Mouse (Mus musculus) urinary bladder, adult 18-20 months (tissue): ENCODE data around the gene Meox1.

Experiments used
- DNase-seq, 2 experiments: peaks; one replicate each; pipeline ENCODE4 v3.0.0; 2022; ENCODE audit warnings: low spot score in 2 of 2, mixed read lengths in 2 of 2

Meox1 gene

GRCm38 (mm10) chr11:101894204-101894603 is at the start of gene Meox1:
Gene Meox1, minus strand, starts transcription at chr11:101894374.
- DNase-seq, result no peak

- DNase-seq, result no peak
Measured at GRCm38 (mm10) chr11:101943055-101943454, 48.9 kb upstream of the Meox1 start.

DNA sequence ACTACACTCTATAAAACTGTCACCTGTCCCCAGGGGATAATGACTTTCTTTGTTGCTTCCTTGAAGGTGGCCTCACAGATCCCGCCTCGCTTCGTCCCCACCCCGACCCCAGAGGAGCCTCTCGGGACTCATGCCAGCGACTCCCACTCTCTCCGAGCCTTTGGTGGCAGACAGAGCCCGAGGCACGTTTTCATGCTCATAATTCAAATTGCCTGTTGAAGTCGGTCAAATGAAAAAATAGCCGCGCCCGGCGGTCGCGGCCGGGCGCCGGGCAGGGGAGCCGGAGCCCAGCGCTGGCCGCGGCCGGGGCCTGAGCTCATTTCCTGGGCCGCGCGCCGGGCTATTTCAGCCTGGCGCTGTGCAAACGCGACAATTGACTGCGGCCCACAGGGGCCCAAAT is 42.9 kb upstream of the Meox1 start:
- no peak for DNase-seq

DNA sequence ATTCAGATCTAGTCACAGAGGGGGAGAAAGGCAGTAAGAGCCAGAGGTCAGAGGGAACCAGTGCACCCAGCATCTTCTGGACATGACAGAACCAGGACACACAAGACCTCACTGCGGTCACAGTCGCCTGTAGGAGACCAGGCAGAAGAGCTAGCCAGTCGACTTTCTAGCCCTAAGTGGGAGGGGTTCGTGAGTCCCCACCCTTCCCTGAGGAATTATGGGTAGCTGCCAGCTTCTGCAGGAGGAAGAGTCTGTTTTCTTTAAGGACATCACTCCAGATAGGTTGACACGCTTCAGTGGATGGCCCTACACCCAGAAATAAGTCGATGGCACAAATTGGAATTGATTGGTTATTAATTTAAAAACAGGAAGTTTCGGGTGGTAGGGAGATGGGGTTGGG is 42.2 kb upstream of the Meox1 start:
- no peak for DNase-seq

GRCm38 (mm10) chr11:101935743-101936142 is 41.6 kb upstream of the Meox1 start:
- no peak for DNase-seq

- no peak for DNase-seq
Measured at GRCm38 (mm10) chr11:101931978-101932377, 37.8 kb upstream of the Meox1 start.

DNA sequence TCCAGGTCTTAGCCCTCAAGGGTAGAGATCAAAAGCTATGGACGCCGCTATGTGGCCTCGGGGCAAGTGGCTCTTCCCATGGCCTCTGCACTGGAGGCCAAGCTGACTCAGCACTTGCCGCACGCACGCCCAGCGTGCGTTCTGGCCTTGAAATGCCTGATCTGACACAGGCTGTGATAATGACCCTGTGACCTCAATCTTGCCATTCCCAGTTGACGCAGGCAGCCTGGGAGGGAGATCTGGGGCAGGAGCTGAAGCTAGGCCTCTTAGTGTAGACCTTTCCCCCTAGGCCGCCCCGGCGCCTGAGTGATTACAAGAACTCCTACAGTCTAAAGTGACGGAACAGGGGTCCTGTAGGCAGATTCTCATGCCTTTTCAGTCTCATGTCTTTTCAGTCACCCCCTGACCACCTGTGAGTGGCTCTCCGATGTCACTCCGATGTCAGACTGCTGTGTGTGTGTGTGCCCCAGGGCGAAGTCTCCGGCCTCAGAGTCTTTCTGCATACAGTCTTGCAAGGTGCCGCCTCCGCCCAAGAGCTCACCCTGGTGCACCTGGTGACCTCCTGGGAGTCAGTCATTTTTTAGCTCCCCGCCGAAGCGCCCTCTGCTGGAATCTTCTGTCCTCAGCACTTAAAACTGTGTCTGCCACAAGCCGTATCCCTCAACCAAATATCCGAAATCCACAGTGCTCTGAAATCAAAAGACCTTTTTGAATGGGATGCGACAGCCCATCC is 34.0 kb upstream of the Meox1 start:
- peak in 1 of 2 experiments; percentile 16 for DNase-seq

DNA sequence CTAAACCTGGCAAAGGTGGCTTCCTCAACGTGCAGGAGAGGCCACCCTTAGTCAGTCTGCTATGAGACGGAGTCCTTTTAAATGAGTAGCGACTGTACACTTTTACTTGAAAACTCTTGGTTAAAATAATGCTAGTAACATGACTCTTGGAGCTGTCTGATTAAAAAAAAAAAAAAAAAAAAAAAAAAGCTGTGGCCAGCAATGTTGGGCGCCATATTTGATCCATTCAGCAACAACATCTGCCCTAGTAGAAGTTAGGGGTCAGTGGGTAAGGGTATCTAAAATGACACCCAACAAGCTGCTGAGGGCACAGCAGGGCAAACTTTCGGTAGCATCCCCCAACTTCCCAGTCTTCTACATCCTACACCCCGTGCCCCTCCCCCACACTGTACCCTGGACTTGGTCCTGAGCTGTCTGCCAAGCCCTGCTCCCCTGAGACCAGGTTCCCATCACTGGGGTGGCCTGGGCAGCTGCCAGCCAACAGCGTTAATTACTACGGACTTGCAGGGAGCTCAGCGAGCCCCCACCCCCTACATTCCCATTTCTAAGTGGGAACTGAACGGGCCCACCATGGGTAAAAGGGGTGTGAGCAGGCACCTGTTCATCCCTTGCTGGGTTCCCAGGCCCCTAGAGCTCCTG is 32.9 kb upstream of the Meox1 start:
- DNase-seq, result no peak

GRCm38 (mm10) chr11:101925636-101926035 is 31.5 kb upstream of the Meox1 start:
- no peak for DNase-seq

GRCm38 (mm10) chr11:101924441-101924976 is 30.3 kb upstream of the Meox1 start:
- DNase-seq, result no peak

DNA sequence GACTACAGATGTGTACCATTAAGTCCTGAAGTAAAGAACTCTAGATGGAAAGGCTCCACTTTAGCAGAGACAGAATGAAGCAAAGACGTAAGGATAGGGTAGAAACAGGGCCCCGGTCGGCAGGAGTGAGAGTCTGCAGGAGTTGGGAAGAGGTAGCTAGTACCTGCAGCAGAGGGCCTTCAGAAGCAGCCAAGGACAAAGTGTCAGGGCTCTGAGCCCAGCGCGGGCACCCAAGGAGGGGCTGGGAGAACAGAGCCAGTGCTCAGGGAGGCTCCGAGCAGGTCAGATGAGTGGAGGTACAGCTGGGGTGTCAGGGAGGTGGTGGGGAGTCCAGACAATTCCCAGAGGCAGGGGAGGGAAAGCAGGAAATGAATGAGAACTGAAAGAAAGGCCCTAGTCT is 29.8 kb upstream of the Meox1 start:
- DNase-seq, result no peak

GRCm38 (mm10) chr11:101921361-101921952 is 27.3 kb upstream of the Meox1 start:
- DNase-seq, result no peak

- peak; percentile 62 to 73 for DNase-seq
Measured at GRCm38 (mm10) chr11:101919660-101920059, 25.5 kb upstream of the Meox1 start.

- no peak for DNase-seq
Measured at GRCm38 (mm10) chr11:101918609-101919008, 24.4 kb upstream of the Meox1 start.

DNA sequence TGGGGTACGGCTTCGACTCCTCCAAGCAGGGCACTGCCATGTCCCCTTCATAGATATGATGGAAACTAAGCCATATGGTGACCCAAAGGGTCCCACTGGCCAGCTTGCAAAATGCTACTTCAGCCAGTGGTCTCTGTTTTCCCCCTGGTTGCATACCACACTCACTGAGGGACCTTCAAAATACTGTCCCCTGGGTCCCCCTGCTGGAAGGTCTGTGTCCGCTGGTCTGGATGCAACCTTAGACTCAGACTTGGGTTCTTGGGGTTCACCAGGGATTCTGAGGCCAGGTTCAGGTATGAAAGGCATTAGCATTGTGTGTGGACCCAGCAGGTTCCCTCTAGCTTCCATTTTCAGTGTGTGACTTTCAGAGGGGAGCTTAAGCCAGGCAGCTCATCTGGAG is 22.6 kb upstream of the Meox1 start:
- no peak for DNase-seq

GRCm38 (mm10) chr11:101913591-101913990 is 19.4 kb upstream of the Meox1 start:
- DNase-seq, result no peak

DNA sequence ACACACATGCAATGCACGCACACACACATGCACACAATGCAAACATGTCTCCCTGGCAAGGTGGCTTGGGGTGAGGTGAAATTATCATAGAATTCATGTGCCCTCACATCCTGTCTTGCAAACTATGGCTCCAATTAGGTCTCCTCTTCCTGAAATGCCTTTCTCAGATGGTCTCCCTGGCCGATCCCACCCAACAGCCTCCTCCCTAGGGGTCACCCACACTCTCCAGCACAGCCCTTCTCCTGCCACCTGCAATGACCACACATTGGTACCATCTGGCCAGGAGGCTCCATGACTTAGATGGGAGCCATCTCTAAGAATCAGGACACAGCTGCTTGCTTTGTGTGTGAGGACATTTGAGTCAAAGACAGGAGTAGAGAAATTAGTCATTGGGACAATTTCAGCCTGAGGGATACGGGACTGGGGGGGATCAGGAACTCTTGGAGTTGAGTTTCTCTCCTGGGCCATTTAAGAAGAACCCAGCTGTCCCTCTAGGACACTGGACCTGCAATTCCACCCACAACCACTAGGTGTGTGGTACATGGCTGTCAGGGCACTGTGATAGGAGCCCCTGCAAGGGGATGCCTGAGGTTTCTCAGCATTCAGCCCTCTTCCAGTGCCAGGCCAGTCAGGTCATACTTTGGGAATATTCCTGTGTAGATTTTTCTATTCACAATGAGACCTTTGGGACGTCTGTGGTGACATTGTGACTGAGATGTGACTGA is 17.8 kb upstream of the Meox1 start:
- DNase-seq, result no peak

GRCm38 (mm10) chr11:101910230-101910946 is 16.2 kb upstream of the Meox1 start:
- DNase-seq, result peak; percentile 62 to 86

GRCm38 (mm10) chr11:101908777-101909176 is 14.6 kb upstream of the Meox1 start:
- no peak for DNase-seq

DNA sequence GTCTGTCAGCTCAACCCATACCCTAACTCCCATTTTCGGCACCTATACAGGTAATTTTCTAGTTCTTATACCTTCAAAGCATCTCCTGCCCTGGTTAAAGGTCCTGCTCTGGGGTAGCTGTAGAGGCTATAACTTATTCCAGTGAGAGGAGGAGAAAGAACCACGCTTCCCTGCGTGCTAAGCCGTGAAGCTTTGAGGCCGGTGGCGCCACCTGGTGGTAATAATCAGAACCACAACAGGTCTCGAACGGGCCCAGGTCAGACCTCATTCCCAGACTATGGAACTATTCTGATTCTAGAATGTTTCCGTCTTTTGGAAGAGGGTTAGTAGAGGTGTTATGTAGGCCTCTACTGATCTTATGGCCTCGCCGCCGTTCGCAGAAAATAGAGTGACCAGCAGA is 10.9 kb upstream of the Meox1 start:
- DNase-seq, result peak; percentile 33 to 81

DNA sequence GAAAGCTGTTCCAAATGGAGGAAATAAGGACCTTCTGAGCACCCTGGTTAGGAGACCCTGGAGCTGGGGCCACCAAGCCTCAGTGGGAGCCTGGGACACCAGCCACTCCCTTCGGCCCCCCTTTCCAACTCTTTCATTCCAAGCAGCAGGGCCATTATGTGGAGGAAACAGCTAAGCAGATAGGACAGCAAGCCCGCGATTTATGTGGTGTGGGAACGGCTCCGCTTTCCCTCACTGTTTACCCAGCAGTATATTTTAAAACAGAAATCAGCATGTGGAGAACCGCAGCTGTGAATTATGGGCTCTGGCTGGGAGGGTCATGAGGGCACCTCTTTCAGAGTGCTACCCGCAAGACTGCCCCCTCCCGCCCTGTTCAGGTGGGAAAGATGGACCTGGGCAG is 7.1 kb upstream of the Meox1 start:
- no peak for DNase-seq
